Mouse (Mus musculus): ENCODE measurements around the gene Ccnl1.

The Ccnl1 gene

GRCm38 (mm10) chr3:65927101-65927501 lies 30.9 kb downstream of the Ccnl1 start:
- DNase-seq (ENCODE audit: low spot score in 2 of 2) = no peak

DNA sequence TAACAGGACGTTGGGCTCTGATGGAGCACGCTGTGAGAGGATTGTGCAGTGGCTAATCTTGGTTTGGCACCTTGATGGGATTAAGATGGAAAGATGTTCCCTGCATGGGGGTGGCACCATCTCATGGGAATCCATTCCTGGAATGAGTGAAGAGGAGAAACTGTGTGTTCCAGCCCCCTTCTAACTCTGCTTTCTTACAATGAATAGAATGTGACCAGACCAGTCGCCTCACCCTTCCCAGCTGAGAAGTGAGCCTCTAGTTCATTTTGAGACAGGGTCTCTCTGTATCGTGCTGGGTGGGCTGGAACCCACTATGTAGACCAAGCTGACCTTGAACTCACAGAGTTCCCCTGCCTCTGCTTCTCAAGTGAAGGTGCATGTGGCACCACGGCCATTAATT lies 31.6 kb downstream of the Ccnl1 start:
- DNase-seq (ENCODE audit: low spot score in 2 of 2) = no peak

DNA sequence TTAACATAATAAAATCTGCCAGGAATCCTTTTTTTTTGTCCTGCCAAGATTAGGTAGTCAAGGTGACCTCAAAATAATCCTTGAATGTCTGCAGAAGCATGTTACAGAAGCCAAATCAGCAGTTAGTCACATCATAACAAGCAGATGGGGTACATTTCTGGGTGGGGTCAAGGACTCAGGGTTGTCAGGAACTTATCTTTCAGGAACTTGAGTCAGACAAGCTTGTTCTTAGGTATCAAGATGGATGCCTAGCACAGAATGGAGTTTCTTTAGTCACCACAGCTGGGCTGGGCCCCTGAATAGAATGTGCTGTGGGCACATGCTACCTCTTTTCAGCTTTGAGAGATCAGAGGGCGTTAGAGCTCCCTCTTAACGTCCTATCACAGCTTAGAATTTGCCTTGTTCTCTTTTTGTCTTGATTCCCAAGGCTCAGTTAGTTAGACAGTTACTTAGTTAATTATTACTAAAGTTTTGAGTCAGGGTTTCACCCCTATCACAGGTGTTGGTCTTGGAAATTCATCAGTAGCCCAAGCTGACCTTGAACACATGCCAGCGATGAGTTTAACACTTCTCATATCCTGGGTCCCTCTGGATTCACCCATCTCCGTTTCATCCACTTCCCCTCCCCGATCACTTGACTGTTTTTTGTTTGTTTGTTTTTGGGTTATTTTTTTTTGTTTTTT lies 32.9 kb downstream of the Ccnl1 start:
- no peak for DNase-seq (ENCODE audit: low spot score in 2 of 2)

DNA sequence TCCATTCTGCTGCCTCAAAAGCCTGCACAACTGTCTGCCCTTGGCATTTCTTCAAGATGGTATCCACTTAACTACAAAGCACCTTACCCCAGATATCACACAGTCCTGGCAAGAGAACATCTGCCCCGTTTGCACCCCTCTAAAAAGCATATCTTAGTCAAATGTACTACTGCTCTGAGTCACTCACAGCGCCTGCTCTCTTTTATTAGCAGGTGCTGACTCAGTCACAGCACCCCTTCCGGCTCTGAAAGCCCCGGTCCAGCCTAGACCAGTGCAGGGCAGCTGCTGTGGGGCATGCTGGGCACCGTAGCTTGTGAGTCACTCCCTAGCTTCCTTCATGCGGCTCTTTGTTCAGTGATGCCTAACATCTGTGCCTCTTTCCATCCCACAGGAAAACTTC lies 35.6 kb downstream of the Ccnl1 start:
- no peak for DNase-seq (ENCODE audit: low spot score in 2 of 2)

- DNase-seq (ENCODE audit: low spot score in 2 of 2) = no peak
Measured at GRCm38 (mm10) chr3:65921671-65922070, 36.4 kb downstream of the Ccnl1 start.

GRCm38 (mm10) chr3:65919016-65919415 lies 39.0 kb downstream of the Ccnl1 start:
- no peak for DNase-seq (ENCODE audit: low spot score in 2 of 2)

- DNase-seq (ENCODE audit: low spot score in 2 of 2) = no peak
Measured at GRCm38 (mm10) chr3:65912928-65913327, 45.1 kb downstream of the Ccnl1 start.

GRCm38 (mm10) chr3:65912217-65912616 lies 45.8 kb downstream of the Ccnl1 start:
- DNase-seq (ENCODE audit: low spot score in 2 of 2) = no peak

DNA sequence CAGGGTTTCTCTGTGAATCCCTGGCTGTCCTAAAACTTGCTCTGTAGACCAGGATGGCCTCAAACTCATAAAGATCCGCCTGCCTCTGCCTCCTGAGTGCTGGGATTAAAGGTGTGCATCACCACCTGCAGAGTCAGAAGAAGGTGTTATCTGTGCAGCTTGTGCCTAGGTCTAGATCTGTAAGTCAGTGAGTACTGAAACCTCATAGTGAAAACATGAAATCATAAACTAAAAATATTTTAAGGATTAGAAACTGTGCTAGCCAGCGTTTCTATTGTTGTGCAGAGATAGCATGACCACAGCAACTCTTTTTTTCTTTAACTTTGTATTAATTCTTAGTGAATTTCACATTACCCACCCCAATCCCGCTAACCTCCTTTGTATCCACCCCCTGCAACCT lies 46.8 kb downstream of the Ccnl1 start:
- no peak for DNase-seq (ENCODE audit: low spot score in 2 of 2)

DNA sequence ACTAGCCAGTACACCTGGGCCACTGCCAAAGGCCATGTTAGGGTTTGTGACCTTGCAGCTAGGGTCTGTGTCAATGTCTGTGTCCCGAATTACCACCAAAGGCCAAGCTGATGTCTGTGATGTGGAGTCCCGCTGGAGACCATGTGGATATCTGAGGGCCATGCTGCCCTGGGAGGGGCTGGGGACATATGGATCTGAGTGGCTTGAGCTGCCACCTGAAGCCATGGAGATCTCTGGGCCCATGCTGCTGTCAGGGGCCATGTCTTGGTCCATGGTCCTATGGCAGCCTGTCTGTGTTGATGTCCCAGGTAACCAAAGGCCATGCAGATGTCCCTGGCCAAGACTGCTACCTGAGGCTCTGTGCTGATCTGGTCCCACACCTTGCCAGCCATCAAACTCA lies 48.6 kb downstream of the Ccnl1 start:
- DNase-seq (ENCODE audit: low spot score in 2 of 2) = no peak

GRCm38 (mm10) chr3:65907536-65907935 lies 50.5 kb downstream of the Ccnl1 start:
- DNase-seq (ENCODE audit: low spot score in 2 of 2) = no peak

DNA sequence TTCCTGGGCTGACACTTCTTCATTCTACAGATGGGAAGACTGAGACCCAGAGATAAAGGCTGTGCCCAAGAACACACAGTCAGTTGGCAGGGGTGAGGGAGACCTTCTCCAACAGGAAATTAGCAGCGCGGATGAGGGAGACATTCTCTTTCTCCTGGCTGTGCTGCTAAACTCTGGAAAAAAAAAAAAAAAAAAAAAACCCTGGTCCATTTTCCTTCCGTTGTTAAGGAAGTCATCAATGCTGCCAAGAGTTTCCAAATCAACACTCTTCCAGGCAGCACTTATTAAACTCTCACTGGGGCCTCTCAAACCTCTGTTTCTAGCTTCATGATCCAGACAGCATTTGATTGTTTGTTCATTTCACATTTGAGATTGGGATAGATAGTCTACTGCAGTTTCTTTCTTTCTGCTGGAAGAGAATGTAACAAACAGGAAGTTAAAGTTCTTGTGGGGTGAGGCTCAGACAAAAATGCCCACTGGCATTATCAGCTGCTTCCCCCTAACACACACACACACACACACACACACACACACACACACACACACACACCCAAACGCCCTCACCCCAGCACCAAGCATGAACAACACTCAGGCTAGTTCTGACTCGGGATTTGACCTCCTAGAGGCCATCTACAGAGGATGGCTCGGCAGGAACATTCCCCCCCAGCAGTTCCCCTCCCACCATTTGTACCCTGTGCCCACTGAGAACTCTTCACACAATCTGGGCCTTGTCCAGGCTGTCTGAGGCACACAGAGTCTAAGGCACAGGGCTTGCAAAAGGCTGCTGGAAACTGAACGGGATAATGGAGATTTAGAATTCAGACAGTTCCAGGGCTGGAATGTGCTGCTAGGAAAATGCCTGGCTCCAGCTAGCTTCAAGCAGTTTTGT lies 52.5 kb downstream of the Ccnl1 start:
- no peak for DNase-seq (ENCODE audit: low spot score in 2 of 2)

GRCm38 (mm10) chr3:65904711-65905110 lies 53.3 kb downstream of the Ccnl1 start:
- no peak for DNase-seq (ENCODE audit: low spot score in 2 of 2)

DNA sequence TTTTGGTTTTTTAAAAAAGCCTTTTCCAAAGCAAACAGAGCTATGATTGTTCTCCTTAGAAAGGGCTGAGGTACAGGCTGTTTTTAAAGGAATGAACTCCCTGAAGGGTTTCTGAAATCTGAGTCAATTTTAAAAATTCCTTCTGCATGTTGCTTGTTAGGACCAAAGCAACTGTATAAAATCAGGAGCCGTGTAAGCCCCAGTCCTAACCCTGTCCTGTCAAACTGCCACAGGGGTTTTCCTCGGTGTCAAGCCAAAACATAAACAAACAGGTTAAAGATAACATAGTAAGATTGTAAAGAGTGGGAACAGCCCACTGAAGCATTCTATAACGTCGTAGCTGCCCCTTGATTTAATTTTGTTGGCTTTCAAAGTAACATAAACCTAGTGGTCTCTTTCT lies 53.9 kb downstream of the Ccnl1 start:
- DNase-seq (ENCODE audit: low spot score in 2 of 2) = no peak

DNA sequence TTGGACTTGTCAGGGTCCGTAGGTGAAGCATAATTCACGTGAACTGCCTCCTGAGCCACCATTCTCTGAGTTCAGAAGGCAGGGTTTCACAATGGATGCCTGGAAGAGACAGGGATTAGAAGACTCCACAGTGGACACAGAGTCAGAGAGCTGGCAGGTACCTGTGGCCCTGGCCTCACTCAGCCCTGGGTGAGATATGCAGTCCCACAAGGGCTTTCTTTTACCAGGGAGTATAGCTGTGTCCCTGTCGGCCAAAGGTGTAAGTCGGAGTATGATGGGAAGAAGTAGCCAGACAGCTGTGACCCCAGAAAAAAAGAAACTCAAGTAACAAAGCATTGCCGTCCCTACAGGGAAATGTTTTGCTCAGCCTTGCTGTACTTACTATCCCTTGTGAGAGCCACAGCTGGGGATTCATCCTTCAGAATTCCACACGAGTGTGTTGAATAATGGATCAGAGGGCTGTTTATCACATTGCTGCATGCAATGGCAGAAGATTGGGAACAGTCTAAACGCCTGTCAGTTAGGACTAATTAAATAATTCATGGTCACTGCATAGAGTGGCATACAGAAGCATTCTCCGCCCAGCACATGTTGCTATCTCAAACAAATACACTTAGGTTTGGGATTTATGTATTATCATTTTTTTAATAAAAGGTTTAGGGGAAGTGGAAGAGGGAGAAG lies 59.3 kb downstream of the Ccnl1 start:
- DNase-seq (ENCODE audit: low spot score in 2 of 2) = no peak

DNA sequence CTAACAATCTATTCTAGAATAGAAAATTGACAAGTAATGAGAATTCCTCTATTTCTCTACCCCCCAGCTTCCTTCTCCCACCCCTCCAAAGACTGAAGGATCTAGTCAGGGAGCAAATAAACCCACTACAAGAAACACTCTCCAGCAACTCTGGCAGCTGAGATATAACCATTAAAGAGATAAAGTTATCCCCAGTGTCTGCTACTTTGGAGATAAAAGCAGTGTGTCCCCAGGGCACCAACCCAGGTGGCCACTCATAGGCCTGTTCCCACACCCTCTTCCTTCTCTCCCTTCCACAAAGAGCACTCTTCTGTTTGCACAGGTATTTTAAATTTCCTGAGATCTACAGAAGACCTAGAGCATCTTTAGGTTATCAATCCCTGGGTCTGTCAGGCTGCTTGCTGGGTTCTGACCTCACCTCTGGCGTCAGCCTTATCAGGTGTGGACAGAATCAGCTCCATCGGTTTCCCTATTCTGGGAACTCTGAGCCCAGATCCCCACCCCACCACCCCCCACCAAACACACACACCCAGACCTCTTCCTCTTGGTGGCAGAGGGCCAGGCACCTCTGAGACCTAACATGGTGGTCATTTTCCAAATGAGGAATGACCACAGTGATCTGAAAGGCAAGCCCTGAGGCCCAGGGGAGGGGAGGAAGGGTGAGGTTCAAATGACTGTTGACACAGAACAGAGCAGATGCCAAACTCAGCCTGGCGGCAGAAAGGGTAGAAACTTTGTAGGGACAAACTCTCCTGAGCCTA lies 60.6 kb downstream of the Ccnl1 start:
- no peak for DNase-seq (ENCODE audit: low spot score in 2 of 2)

Data from frontal cortex, postnatal 10 days (tissue).